Mouse (Mus musculus) embryonic fibroblast, embryonic 13.5 days (primary cell): ENCODE results near the gene Pcdh9.

ENCODE experiments used
- CTCF ChIP-seq: IDR thresholded peaks from 2 replicates; pipeline ENCODE4 v1.5.1; 2011; ENCODE audit warnings: mild to moderate bottlenecking, control low read depth, low read length, moderate library complexity, borderline replicate concordance; ENCODE audit not compliant: insufficient read depth
- POLR2A ChIP-seq: IDR thresholded peaks from 2 replicates; pipeline ENCODE4 v1.6.1; 2011; ENCODE audit warnings: low read depth, mild to moderate bottlenecking, control low read depth, low read length, moderate library complexity

GRCm38 (mm10) chr14:93725798-93726197 is 164.7 kb downstream of the Pcdh9 start:
- TF ChIP-seq CTCF (no peak), POLR2A (no peak)
